Mouse (Mus musculus) cerebellum, adult 11 months (tissue): Measurements from ENCODE around the gene Galnt13.
"Not testable (repeated sequence)": the region's sequence is repeated elsewhere in the genome, so short reads cannot be mapped to it uniquely, and the experiment has no call there.

Experiments
- DNase-seq: peaks from one replicate; pipeline ENCODE4 v3.0.0; 2022

Gene Galnt13

DNA sequence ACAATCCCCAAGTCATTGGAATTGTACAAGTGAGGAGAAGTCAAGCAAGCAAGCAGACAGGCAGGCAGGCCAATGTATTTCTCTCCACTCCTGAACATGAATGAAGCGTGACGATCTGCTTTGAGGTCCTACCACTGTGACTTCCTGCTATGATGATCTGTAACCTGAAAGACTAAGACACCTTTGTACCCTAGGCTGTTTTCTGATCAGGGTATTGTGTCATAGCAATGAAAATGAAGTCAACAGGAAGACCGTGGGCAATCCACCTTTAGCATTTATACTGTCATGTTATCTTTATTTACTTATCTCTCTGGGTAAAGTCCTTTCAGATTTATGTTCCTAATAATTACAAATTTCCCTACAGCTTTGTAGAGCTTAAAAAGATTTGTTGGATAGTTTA lies 500.3 kb downstream of the Galnt13 start:
- no peak for DNase-seq

DNA sequence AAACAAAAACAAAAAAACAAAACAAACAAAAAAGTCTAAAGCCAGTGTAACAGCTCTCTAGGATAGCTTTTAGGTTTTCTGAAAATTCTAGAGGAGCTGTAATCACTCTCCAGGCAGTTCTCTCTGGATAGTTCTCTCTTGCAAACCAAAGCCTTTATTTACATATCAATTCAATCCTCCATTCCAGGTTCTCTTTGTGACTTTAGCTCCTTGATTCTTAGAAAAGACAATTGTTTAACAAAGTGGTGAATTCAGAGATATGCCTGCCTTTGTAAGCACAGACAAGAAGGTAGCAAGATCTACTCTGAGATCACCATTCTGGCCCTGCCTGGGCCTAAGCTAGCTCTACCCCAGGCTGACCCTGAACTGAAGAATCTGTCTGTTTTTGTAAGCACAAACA lies 501.2 kb downstream of the Galnt13 start:
- DNase-seq = no peak

DNA sequence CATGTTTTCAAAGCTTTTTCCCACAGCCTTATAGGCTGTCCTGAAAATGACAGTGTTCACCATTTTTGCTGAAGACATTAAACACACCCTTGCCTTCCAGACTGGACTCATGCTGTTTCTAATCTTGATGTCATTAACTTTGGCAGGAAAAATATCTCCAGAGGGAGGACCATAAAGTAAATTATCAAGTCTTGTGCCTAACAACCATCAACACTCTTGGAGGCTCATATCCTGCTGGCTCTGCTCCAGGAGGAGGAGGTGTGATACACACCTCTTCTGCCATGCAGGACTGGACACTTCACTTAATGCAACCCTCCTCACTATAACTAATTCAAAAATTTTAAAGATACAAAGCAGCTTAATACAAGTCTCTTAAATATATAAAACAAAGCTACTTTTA lies 502.0 kb downstream of the Galnt13 start:
- DNase-seq = no peak

DNA sequence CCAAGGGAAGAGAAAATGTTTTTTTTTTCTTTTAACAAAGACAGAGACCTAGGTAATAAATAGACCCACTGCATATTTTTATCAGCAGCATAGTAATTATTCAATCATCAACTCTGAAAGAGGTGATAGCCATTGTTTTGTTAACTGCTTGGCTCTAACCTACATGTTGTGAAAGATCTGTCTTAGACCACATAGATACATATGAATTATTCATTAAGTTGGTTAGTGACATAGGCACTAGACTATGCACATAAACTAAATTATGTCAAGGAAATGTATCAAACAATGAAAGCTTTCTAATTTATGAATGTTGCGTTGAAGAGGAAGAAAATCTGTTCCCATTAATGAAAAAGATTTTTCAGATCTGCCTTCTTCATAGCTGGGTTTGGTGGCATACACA lies 507.3 kb downstream of the Galnt13 start:
- no peak for DNase-seq

DNA sequence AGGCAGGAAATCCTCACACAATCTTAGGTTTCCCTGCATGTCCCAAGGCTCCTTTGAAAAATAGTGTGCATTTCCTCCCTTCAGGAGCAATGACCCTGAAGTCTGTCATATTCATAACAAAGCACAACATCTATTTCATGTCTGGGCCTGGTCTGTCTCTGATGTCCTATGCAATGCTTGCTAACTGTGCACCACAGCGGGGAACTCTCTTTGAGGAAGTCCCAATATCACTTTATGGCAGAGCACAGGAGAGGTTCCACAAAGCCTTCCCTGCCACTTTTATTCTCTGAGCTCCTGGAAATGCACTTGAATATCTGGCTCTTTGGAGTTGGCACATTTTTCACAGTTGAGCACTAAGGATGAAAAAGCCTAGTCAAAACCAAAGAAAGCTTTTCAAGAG lies 547.7 kb downstream of the Galnt13 start:
- DNase-seq = no peak

DNA sequence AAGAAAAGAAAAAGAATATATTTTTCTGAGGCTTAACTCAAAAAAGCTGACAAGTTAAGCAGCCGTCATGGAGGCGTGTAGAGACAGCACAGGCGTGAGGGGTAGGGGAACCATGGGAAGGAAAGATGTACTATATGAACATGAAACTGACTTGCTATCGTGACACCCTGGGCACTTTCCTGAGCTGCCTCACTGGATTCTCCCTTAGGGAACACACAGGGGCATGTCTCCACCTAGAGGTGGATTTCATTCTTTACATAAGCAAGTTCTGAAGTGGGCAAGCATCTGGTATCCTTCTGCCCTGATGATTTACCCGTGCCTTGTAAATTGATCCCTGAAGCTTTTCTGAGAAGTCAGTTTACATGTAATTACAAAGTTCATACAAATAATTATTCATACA lies 586.4 kb downstream of the Galnt13 start:
- DNase-seq = not testable (repeated sequence)

DNA sequence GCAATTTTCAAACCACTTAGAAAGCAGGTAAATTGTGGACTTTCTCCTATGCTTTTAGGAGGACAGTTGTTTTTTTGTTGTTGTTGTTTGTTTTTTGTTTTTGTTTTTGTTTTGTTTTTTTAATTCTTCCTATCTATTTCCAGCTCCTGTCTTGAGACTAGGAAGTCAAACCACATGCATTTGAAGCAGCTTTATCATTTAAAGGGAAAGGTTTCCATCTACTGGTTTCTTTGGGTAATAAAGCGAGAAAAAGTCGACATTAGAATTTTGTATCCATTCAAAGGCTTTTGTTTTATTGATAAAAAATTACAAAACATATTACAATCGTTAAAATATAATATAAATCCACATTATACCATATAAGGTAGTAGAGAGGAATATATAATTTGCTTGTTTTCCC lies 598.5 kb downstream of the Galnt13 start:
- no peak for DNase-seq

DNA sequence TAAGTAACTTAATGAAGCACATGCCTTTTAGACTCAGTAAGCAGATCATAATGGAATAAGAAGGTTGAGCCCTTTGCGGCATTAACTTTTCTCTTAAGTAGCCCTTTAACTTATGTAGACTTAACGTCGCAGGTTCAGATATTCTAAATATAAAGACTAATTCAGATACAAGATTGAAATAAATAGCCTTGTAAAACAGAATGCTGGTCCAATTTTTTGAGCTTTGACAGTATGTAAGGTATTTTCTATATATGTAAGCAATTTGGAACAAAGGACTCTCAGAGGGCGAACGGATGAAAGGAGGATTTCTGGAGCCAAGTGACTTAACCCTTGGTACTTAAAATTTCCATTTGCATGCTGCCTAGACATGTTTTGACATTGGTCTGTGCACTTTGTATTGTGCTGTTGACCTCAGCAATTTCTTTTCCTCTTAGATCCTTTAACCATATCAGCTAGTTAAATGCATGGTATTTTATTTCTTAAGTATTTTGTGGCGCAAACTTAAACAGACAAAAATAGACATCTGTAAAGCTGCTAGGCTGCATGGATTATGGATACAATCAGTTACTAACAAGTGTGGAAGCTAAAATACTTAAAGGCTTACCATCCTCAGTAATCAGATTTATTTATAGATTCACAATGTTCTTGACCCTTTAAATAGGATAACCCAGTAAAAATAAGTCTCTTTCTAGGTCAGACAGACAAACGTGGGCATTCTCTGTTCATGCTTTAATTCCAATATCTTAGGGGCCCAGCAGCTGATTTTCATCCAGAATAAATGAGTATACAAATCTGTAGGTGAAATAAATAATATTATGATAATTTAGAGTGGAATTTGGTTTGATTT lies 629.6 kb downstream of the Galnt13 start:
- no peak for DNase-seq

DNA sequence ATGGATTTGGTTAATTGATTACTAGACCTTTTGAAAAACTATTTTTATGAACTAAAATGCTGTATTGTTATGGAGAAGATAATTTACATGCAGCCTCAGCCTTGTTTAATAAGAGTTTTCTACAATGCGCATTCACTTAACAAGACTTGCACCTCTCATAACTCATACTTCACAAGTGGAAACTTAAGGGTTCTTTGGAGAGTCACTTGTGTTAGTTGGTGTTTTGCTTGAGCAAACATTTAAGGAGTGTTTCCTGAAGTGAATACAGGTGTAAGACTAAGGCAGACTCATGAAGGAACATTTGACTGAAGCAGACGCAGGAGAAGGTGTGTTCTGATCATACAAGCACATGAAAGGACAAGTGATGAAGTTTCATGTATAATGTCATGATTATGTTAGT lies 649.5 kb downstream of the Galnt13 start:
- no peak for DNase-seq

DNA sequence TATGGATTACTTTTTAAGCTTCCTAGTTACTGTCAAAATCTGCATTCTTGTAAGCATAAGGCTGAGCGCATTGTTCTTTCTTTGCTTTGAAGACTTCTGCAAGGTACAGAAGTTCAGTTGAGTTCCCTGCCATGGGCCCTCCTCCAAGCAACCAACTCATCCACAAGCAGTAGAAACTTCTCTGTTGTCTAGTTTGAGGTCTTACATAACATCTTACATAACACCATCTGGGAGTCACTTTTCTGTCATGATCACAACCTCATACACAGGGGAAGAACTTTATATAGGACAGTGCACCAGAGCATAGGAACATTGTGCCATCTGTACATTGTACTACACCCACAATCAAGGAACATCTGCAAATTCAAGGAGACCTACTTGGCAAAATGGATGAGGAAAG lies 651.9 kb downstream of the Galnt13 start:
- no peak for DNase-seq

DNA sequence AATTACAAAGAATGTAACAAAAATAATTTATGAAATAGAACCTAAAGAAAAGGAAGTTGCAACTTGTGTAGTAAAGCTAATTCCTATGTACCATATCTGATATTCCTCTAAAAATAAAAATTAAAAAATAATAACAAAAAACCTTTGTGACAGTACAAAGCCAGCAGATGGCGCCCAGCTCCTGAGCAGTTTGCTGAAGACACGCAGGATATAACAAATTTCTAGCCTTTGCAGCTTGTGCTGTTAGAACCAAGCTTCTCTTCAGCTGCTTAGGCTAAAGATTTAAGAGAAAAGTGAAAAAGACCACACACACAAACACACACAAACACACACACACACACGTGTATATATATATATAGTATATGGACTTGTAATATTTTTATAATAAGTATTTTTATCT lies 654.2 kb downstream of the Galnt13 start:
- no peak for DNase-seq

DNA sequence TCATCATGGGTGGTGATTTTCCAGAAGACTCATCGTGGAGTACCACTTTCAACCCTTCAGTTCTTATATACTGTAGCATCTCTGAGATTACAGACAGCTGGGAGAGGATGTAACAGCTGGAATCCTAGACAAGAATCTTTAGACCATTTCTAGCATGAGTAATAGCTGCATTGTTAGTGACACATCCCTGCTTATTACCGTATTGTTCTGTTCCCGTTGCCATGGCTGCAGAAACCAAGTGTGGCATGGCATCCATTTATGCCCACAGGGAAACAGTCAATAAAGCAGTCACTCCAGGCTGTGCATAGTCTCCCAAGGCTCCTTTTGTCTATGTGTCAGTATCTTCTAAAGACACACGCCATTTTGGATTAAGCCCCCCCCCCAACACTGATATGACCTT lies 655.4 kb downstream of the Galnt13 start:
- DNase-seq = no peak

DNA sequence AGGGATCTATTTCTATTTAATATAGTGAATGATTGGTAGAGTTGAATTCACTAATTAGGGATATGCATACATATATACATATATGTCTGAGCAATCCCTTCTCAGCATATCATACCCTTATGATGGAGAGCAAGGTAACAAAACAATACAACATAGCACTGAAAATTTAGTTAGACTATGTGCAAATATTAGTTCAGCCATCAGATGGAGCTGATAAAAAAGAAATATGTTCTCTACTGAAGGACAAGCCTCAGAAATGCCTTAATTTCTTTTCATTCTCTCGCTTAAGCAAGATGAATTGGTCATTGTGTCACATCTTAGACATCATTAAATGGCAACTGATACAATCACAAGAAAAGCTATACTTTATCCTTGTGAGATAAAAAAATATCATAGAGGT lies 663.0 kb downstream of the Galnt13 start:
- DNase-seq = no peak

DNA sequence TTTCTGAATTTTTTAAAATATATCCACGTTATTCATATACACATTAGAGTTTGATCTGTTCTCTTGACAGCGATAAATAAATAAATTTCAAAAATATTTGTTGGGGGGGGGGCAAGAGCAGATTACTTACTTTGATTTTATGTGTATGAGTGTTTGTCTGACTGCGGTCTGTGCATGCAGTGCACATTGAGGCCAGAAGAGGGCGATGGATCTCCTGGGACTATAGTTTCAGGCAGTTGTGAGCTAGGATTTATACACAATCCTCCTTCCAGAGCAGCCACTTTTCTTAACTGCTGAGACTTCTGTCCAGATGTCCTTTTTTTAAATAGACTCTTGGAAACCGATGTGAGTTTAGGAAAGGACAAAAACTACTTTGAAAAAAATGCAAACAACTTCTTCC lies 665.2 kb downstream of the Galnt13 start:
- DNase-seq = no peak

DNA sequence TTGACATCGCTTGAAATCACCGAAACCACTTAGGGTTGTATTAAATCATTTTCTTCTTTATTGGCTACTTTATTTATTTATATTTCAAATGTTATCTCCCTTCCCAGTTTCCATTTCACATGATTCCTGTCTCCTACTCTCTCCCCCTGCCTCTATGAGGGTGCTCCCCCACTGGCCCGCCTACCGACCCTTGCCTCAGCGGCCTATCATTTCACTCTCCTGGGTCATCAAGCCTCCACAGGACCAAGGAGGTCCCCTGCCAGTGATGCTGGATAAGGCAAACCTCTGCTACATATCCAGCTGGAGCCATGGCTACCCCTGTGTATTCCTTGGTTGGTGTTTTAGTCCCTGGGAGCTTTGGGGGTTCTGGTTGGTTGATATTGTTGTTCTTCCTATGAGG lies 667.4 kb downstream of the Galnt13 start:
- no peak for DNase-seq

DNA sequence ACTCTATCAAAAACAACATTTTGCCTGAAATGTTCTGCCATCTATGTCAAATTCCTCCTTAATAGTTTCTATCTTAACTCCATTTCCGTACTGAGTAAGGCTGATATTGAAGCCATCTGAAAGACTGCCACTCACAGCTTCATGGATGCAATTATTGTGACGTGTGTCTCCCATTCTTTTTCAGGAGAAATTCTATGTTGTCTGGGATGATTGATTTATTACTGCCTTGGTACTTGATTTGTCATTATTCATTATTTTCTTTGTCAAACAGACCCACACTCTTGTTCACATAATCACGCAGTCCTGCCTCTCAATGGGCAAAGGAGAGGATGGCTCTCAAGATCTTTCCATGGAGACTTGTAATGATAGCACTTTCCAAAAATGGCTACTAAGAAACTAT lies 671.7 kb downstream of the Galnt13 start:
- DNase-seq = no peak

DNA sequence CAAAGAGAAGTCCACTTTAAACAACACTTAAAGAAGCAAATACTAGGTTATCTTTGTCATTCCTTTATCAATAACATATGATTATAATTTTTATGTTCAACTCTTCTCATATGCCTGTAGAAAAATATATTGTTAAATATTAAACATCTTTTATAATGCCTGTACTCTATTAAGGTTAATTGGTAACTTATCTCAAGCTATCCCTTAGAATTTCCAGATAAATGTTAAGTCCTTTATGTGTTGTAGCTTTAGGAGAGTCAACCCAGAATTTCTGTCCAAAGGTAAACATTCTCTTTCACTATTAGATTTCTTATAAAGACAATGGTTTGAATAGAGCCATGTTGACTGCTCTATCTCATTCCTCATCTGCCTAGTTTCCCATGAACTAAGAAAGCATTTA lies 717.0 kb downstream of the Galnt13 start:
- DNase-seq = no peak

DNA sequence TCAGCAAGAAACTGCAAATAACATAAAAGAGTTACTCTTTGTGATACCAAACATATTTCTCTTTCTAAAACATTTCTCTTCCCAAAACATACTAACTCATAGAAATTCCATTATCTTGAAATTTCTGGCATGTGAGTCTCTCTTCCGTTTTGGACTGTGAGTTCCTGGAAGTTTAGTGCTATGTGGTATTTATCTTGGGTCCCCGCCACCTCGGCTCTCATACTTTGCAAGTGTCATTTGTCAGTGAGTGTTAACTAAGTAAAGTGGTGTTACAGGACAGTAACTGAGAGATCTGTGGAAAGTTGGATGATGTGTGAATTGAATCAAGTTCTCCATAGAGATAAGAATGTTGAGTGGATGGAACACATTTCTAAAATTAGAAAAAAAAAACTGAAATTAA lies 728.7 kb downstream of the Galnt13 start:
- no peak for DNase-seq
